Mouse (Mus musculus) lung, embryonic 15.5 days (tissue): ENCODE measurements around the gene Etv3. TPM values are rescaled to one million over a fixed set of nuclear protein-coding genes. Genes with fewer than 3 reads are reported as not detected.
"Not testable (repeated sequence)": the region's sequence is repeated elsewhere in the genome, so short reads cannot be mapped to it uniquely, and the experiment has no call there.

Experiments used
- ATAC-seq: fragments of 200-750 bp; cut with Nextera tagmentation; 2 replicates; pipeline ENCODE4 v1.8.0; 2017; ENCODE audit warnings: moderate number of reproducible peaks, borderline replicate concordance; ENCODE audit not compliant: low FRiP score, low TSS enrichment; ENCODE audit errors: extremely low read depth
- H3K27ac ChIP-seq: fragments of 300-500 bp; sonication (generic); 2 replicates; pipeline ENCODE4 v1.5.1; 2015; ENCODE audit warnings: moderate library complexity, mild to moderate bottlenecking, inconsistent platforms
- H3K27me3 ChIP-seq: fragments of 300-500 bp; sonication (generic); 2 replicates; pipeline ENCODE4 v1.6.1; 2015; ENCODE audit warnings: inconsistent platforms
- H3K36me3 ChIP-seq: fragments of 300-500 bp; sonication (generic); 2 replicates; pipeline ENCODE4 v1.6.1; 2015; ENCODE audit warnings: inconsistent platforms
- H3K4me1 ChIP-seq: fragments of 300-500 bp; sonication (generic); 2 replicates; pipeline ENCODE4 v1.6.1; 2015; ENCODE audit warnings: inconsistent platforms
- H3K4me2 ChIP-seq: fragments of 300-500 bp; sonication (generic); 2 replicates; pipeline ENCODE4 v1.6.1; 2015; ENCODE audit warnings: inconsistent platforms, mild to moderate bottlenecking, moderate library complexity
- H3K4me3 ChIP-seq: fragments of 300-500 bp; sonication (generic); 2 replicates; pipeline ENCODE4 v1.5.1; 2015; ENCODE audit warnings: mild to moderate bottlenecking, inconsistent platforms
- H3K9ac ChIP-seq: fragments of 300-500 bp; sonication (generic); 2 replicates; pipeline ENCODE4 v1.6.1; 2015; ENCODE audit warnings: inconsistent platforms
- H3K9me3 ChIP-seq: fragments of 300-500 bp; sonication (generic); 2 replicates; pipeline ENCODE4 v1.6.1; 2016; ENCODE audit warnings: inconsistent platforms
- WGBS: fragments of 180-500 bp; shearing (Covaris S2); methylation state at CpG from one replicate; pipeline ENCODE4 v1.1.7; 2015; 5-methylcytosine and 5-hydroxymethylcytosine counted together
- polyA plus RNA-seq: library from polyadenylated mRNA; unstranded; fragments of >200 nt; fragmentation: Nextera tagmentation; extraction: Ambion mirVana; gene quantifications from 2 replicates; pipeline ENCODE4 v1.2.1, GENCODE M21; 2015

The Etv3 gene
- 16.6 and 16.9 TPM in 2 replicates for polyA plus RNA-seq

DNA sequence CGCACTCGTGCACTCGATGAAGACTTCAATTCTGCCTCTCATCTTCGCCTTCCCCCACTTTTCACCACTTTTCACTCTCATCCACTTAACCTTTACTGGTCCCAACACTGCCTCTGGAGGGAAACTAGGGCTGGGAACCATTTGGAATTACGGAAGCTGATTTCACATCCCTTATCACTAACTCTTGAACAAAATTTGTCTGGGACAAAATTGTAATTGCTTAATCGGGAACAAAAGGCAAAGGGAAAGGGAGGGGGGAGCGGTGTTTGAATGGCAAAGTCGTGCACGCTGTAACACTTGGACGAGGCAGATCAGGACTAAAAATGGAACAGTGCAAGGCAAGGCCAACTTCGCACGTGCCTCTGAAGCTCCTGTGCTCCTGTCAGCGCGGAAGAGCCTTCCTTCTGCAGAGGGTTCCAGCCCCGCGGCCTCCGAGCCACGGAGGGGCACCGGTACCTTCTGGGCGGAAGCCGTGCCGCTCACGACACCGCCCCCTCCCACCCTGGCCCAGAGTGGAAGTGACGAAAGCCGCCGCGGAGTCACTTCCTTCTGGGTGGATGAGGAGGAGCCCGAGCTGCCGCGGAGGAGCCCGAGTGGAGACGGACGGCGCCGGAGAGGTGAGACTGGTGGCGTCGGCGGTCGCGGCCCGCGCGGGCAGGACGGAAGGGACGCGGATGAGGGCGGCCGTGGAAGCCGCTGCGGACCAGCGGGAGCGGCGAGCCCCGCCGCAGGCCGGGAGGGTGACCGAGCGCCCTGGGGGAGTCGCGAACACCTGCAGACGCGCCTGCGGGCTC, at the start of gene Etv3:
TSS of gene Etv3 (plus strand) at position 365 of the 794 bp plus-strand sequence.
- no peaks in the 10 kb centered on the region for H3K9me3 ChIP-seq
- peak within 1 kb of the TSS; percentile 76 for H3K4me2 ChIP-seq
- peaks cover 28% of the 10 kb centered on the region for H3K36me3 ChIP-seq
- no peaks in the 10 kb centered on the region for H3K27me3 ChIP-seq
- H3K27ac ChIP-seq, result peak within 1 kb of the TSS; percentile 84
- peaks cover 14% of the 10 kb centered on the region for H3K4me1 ChIP-seq
- whole genome bisulfite sequencing, result 5% methylated on average over 58 of the region's 64 CpGs
- H3K9ac ChIP-seq, result peak within 1 kb of the TSS; percentile 88
- peak; percentile 96 for ATAC-seq
- peak within 1 kb of the TSS; percentile 80 for H3K4me3 ChIP-seq

- not testable (repeated sequence) for H3K27ac ChIP-seq, H3K4me1 ChIP-seq, H3K36me3 ChIP-seq, H3K4me3 ChIP-seq, H3K9me3 ChIP-seq, H3K4me2 ChIP-seq, ATAC-seq, H3K27me3 ChIP-seq, H3K9ac ChIP-seq
- WGBS, result 80% methylated on average over 3 of the region's 3 CpGs
Measured at GRCm38 (mm10) chr3:87477948-87478347, 47.3 kb upstream of the Etv3 start.

GRCm38 (mm10) chr3:87478596-87478995, 46.6 kb upstream of the Etv3 start:
- not testable (repeated sequence) for ATAC-seq, H3K9me3 ChIP-seq, H3K36me3 ChIP-seq, H3K4me2 ChIP-seq, H3K27me3 ChIP-seq, H3K27ac ChIP-seq, H3K9ac ChIP-seq, H3K4me1 ChIP-seq, H3K4me3 ChIP-seq
- 84% methylated on average over 6 of the region's 6 CpGs for WGBS

DNA sequence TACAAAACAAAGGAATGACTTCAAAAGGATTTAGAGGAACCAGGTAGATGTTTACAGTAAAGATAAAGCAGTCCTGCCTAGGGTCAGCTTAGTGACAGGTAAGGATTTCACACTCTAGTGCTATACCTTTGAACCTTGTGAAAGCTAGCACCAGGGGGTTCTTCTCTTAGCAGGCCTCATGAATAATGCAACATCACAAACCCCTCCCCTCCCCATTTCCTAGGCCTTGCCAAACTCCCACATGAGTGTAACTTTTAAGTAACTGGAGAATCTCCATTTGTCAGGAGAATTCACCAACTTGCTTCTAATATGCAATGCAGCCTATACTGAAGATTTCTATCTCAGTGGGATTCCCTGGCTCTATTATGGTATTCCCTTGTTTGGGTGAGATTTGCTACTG, 46.0 kb upstream of the Etv3 start:
- H3K4me1 ChIP-seq, H3K9me3 ChIP-seq, H3K36me3 ChIP-seq, H3K4me2 ChIP-seq, H3K27ac ChIP-seq, ATAC-seq, H3K4me3 ChIP-seq, H3K27me3 ChIP-seq, H3K9ac ChIP-seq: not testable (repeated sequence)

DNA sequence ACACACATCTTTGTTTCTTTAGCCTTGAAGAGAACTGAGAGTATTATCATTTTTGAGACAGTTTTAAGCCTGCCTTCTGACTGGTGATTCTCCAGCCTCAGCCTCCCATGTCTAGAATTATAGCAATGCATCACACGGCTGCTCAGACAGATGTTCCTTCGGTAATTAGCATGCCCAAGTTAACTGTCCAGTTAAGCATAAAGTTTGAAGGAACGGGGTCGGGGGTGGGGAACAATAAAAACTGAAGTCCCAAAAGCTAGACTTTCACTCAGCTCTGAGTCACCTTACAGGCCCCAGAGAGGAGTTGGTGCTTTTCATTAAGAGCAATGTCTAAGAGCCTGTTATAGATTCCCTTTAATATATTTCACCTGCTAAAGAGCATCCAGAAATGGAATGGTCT, 37.8 kb upstream of the Etv3 start:
- no peaks in the 10 kb centered on the region for H3K4me1 ChIP-seq
- no peaks in the 10 kb centered on the region for H3K36me3 ChIP-seq
- no peak overlapping the region for H3K4me2 ChIP-seq
- no peaks in the 10 kb centered on the region for H3K27me3 ChIP-seq
- H3K4me3 ChIP-seq, result no peak overlapping the region
- no peak overlapping the region for H3K27ac ChIP-seq
- H3K9me3 ChIP-seq, result no peaks in the 10 kb centered on the region
- H3K9ac ChIP-seq, result no peak overlapping the region
- ATAC-seq, result no peak
- WGBS, result 85% methylated on average over 4 of the region's 4 CpGs

GRCm38 (mm10) chr3:87487911-87488310, 37.3 kb upstream of the Etv3 start:
- no peaks in the 10 kb centered on the region for H3K27me3 ChIP-seq
- no peaks in the 10 kb centered on the region for H3K36me3 ChIP-seq
- H3K4me1 ChIP-seq, result no peaks in the 10 kb centered on the region
- 56% methylated on average over 2 of the region's 2 CpGs for WGBS
- no peak for ATAC-seq
- H3K4me2 ChIP-seq, result no peak overlapping the region
- no peaks in the 10 kb centered on the region for H3K9me3 ChIP-seq
- no peak overlapping the region for H3K4me3 ChIP-seq
- H3K9ac ChIP-seq, result no peak overlapping the region
- H3K27ac ChIP-seq, result no peak overlapping the region

DNA sequence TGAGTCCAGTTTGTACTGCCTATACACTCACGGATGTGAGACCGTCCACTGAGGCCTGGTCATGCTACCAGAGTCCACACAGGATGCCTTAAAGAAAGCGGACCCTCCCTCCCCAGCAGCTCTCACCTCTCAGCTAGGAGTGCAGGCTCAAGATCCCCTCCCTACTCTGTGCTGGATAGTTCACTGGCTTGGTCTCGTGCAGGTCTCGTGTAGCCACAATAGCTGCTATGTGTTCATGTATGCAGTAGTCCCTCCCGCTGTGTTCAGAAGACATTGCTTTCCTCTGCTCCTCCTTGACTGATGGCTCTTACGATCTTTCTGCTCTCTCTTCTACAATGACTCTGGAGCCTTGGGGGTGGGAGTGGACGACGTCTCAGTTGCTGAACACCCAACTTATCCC, 26.9 kb upstream of the Etv3 start:
- Histone ChIP-seq H3K9me3 (no peaks in the 10 kb centered on the region), H3K4me1 (no peaks in the 10 kb centered on the region), H3K9ac (no peak overlapping the region), H3K36me3 (no peaks in the 10 kb centered on the region), H3K4me2 (no peak overlapping the region), H3K4me3 (no peak overlapping the region), H3K27me3 (no peaks in the 10 kb centered on the region), H3K27ac (no peak overlapping the region)
- 82% methylated on average over 9 of the region's 9 CpGs for WGBS
- ATAC-seq, result no peak

DNA sequence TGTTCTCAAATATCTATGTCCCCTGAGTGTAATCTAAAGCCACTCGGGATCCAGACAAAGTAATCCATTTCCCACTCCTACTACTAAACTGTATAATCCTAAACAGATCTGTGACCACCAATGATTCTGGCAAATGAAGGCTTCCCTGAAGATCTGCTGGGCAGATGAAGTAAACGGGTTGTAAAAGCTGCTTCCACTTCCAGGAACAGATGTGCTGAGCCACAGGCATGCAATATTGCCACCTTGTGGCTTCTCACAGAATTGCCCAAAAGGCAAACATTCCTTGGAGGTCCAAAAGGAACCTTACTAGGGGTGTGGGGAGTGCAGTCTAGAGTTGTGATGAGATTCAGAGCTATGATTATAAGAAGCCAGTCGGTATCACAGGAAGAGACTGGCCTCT, 26.1 kb upstream of the Etv3 start:
- no peak for ATAC-seq
- Histone ChIP-seq H3K4me2 (no peak overlapping the region), H3K9me3 (no peaks in the 10 kb centered on the region), H3K27ac (no peak overlapping the region), H3K9ac (no peak overlapping the region), H3K27me3 (no peaks in the 10 kb centered on the region), H3K4me1 (no peaks in the 10 kb centered on the region), H3K36me3 (no peaks in the 10 kb centered on the region), H3K4me3 (no peak overlapping the region)
- WGBS, result 19% methylated on average over 3 of the region's 3 CpGs

GRCm38 (mm10) chr3:87500088-87501055, 24.8 kb upstream of the Etv3 start:
- Histone ChIP-seq H3K9ac (no peak overlapping the region), H3K4me3 (no peak overlapping the region), H3K4me1 (no peaks in the 10 kb centered on the region), H3K36me3 (no peaks in the 10 kb centered on the region), H3K27ac (no peak overlapping the region), H3K27me3 (no peaks in the 10 kb centered on the region), H3K9me3 (no peaks in the 10 kb centered on the region), H3K4me2 (no peak overlapping the region)
- 68% methylated on average over 24 of the region's 24 CpGs for WGBS
- ATAC-seq, result no peak

GRCm38 (mm10) chr3:87501151-87501550, 24.1 kb upstream of the Etv3 start:
- Histone ChIP-seq H3K36me3 (no peaks in the 10 kb centered on the region), H3K4me3 (no peak overlapping the region), H3K9me3 (no peaks in the 10 kb centered on the region), H3K27me3 (no peaks in the 10 kb centered on the region), H3K27ac (no peak overlapping the region), H3K9ac (no peak overlapping the region), H3K4me1 (no peaks in the 10 kb centered on the region), H3K4me2 (no peak overlapping the region)
- no peak for ATAC-seq
- 47% methylated on average over 8 of the region's 8 CpGs for WGBS

- 89% methylated on average over 6 of the region's 6 CpGs for WGBS
- Histone ChIP-seq H3K9ac (no peak overlapping the region), H3K9me3 (no peaks in the 10 kb centered on the region), H3K4me3 (no peak overlapping the region), H3K27ac (no peak overlapping the region), H3K4me1 (no peaks in the 10 kb centered on the region), H3K36me3 (no peaks in the 10 kb centered on the region), H3K4me2 (no peak overlapping the region), H3K27me3 (no peaks in the 10 kb centered on the region)
- no peak for ATAC-seq
Measured at GRCm38 (mm10) chr3:87502771-87503170, 22.4 kb upstream of the Etv3 start.

GRCm38 (mm10) chr3:87504330-87504729, 20.9 kb upstream of the Etv3 start:
- WGBS, result 18% methylated on average over 7 of the region's 7 CpGs
- Histone ChIP-seq H3K4me1 (0 out of 2 replicates have a peak, but pooled peaks cover 5% of the 10 kb centered on the region), H3K9me3 (no peaks in the 10 kb centered on the region), H3K27ac (no peak overlapping the region), H3K4me2 (no peak overlapping the region), H3K9ac (no peak overlapping the region), H3K27me3 (no peaks in the 10 kb centered on the region), H3K36me3 (no peaks in the 10 kb centered on the region), H3K4me3 (no peak overlapping the region)
- ATAC-seq, result no peak
